Mouse (Mus musculus): ENCODE results near the gene Zfp13.

DNA sequence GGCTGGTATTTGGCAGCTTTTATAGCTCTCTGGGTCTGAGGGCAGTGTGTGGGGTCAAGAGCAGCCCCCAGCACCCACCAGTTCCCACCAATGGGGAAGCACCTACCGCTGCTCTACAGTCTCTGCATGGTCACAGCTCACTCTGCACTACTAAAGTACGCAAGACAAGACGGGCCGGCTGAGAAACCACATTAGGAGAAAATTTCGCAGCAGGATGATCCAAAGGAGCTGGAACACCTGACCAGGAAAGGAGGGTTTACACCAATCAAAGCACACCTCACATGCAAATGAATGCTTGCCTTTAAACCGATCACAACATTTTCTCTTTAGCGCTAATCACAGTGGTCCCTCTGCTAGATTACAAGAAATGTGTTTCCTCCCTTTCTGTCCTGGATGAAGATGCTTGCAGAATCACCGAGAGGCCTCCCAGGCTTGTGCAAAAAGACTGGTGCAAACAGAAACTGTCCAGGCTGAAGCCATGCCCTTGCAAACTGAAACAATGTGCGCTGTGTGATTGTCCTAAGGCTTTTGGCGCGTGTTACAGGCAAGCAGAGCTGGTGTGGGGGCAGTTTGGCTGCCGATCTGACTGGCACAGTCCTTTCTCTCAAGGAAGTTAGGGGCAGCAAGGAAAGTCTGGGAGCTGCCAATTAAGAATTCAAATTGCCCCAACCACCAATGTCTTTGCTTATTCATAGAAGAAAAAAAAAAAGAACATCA, 57.1 kb downstream of the Zfp13 start:
- no peak for TF ChIP-seq EP300 (optimal IDR thresholded peaks at IDR 0.05)
- no peak for TF ChIP-seq CTCF (IDR thresholded peaks at IDR 0.05; ENCODE audit: low read depth)

All from stomach, postnatal 0 days (tissue).